Mouse (Mus musculus): ENCODE measurements at regions not wholly inside any gene's neighbourhood (a gene's known extent, or its start where the extent isn't known, plus 50 kb on each side); places are given as distances from the start of the nearest gene placed in this dataset.

DNA sequence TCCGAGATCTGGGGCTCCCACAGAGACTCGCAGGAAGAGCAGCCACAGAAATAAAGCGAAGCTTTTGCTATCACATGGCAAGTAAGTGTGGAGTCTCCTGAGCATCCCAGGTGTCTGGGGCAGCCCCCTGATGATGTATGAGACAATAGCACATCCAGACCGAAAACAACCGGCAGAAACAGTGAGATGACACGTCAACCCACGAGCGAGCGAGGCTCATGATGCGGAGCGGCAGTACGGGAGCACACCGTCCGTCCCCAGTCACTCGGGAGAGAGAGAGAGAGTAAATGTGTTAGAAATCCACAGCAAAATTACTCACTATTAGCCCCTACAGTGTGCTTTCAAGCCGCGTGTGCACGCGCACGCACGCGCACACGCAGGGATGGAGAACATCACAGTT is 276.2 kb downstream of the Barhl2 start:
- no peak for DNase-seq

- DNase-seq = no peak
Observed at GRCm38 (mm10) chr5:106172162-106172561, 285.8 kb downstream of the Barhl2 start.

DNA sequence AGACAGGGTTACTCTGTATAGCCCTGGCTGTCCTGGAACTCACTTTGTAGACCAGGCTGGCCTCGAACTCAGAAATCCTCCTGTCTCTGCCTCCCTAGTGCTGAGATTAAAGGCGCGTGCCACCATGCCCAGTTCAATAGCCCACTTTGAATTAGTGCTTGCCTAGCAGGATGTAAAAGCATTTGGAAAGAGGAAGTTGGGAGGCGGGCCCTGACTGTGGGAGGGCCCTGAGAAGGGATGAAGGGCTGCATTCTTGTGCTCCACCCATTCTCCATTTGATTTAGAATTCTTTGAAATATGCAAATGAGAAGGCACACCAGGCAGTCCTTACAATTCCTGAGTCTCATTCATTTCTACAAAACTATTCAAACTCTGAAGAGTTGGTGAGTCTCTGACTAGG is 287.6 kb downstream of the Barhl2 start:
- no peak for DNase-seq

DNA sequence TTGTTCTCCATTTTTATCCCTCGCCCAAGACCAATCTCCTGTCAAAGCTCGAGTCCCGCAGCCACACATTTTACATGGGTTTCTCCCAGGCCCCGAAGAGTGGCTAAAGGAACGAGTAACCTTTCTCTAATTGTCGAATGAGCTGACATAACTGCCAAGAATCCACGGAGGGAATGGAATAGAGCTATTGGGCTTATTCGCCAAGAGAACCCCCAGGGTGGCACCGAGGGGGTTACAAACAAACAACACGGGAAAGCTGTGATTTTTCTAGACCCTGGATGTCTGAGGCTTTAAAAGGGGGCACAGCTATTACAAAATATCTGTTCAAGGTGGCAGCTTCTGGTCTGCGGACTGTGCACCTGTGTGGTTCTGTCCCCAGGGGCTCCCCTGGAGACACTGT is 290.4 kb downstream of the Barhl2 start:
- DNase-seq = no peak

- DNase-seq = no peak
Observed at GRCm38 (mm10) chr5:106166266-106166665, 289.9 kb downstream of the Zfp326 start.

DNA sequence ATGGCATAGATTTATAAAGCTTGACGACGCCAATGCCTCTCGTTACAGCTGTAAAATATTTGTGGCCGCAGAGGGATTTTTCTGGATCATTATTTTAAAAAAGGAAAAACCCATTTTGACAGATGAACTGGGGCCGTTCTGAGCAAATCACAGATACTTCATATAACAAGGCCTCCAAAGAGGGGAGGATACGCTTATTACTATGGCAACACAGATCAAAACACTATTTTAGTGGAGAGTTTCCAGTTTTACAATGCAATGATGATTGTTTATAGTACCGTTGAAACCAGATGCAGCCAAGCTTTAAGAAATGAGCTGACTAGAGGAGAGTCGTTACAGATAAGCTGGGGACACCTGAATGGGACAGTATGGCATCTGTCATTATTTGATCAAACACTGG is 287.8 kb downstream of the Zfp326 start:
- no peak for DNase-seq

DNA sequence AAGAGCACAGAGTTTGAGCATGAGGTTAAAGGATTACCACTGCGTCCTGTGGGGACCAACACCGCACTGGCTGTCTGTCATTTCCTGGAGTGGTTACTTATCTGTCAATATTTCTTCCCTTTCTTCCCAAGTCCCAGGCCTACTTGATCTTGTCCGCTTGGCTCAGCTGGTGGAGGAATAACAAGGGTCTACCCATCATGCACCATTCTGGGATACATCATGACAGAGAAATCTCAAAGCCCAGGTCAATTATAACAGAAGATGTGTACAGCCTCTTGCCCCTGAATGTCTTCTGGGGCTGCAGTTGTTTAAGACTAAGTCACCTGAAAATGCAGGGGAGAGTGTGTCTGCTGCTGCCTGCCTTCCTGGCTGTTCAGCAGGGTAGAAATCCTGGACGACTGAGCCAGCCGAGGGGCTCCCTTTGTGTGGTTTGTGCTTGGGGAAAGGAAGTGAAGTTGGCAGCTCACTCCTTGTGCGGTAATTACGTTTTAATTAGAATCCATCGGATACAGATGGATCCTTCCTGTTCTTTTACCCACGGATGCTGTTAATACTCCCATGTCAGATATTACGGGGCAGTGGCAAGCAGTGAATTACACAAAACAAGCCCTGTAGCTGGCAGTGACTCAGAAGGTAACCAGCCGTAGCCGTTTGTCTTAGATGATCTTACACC is 286.8 kb downstream of the Zfp326 start:
- no peak for DNase-seq

DNA sequence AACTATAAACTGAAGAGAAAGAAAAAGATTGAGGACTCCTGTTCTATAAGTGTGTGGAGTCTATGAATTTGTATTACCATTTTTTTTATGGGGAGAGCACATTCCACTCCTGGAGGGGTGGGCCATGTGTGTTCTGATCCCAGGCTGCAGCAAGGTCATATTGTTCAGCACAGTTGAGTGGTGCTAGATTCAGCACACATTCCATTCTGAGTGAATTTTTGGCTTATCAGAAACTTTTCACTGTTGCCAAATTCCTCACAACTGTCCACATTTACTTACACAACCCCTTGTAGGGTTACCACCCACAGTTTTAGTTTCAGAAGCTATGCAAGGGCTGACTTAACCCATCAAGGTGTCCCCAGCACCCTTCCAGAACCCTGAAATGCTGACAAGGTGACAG is 262.7 kb downstream of the Zfp326 start:
- no peak for DNase-seq

DNA sequence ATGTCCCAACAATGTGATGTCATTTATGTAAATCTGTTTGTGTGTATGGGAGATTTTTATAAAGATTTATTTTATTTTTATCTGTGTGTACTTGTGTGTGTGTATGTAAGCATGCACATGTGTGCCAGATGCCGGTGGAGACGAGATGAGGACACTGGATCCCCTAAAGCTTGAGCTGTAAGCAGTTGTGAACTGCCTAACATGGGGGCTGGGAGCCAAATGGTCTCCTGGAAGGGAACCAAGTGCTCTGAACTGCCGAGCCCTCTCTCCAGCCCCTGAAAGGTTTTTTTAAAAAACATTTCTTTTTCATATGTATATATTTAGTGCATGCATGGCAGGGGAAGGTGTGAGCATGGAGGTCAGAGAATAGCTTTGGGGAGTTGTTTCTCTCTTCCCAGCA is 246.6 kb downstream of the Zfp326 start:
- no peak for DNase-seq

GRCm38 (mm10) chr5:106119584-106119983 is 243.2 kb downstream of the Zfp326 start:
- DNase-seq = no peak

- DNase-seq = no peak
Observed at GRCm38 (mm10) chr5:106113186-106113585, 236.8 kb downstream of the Zfp326 start.

- DNase-seq = no peak
Observed at GRCm38 (mm10) chr5:106108474-106108971, 232.2 kb downstream of the Zfp326 start.

DNA sequence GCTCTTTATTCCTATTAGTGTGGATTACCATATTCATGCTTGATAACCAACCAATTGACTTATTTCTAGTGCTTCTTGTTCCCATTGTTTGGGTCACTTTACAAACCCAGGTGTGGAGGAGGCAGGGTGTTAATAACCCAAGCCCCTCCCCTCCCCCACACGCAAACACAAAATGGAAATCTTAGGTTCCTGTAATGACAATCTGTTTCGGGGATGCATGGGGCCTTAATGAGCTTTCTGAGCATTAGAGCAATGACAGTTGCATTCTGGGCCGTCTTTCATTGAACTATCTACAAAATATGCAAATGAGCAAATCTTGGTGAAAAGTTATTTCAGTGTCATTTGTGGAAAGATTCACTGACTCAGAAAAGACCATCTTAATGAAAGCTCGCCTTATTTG is 225.9 kb downstream of the Zfp326 start:
- DNase-seq = no peak

GRCm38 (mm10) chr5:106098887-106099286 is 222.5 kb downstream of the Zfp326 start:
- DNase-seq = no peak

GRCm38 (mm10) chr5:106089332-106089731 is 213.0 kb downstream of the Zfp326 start:
- no peak for DNase-seq

DNA sequence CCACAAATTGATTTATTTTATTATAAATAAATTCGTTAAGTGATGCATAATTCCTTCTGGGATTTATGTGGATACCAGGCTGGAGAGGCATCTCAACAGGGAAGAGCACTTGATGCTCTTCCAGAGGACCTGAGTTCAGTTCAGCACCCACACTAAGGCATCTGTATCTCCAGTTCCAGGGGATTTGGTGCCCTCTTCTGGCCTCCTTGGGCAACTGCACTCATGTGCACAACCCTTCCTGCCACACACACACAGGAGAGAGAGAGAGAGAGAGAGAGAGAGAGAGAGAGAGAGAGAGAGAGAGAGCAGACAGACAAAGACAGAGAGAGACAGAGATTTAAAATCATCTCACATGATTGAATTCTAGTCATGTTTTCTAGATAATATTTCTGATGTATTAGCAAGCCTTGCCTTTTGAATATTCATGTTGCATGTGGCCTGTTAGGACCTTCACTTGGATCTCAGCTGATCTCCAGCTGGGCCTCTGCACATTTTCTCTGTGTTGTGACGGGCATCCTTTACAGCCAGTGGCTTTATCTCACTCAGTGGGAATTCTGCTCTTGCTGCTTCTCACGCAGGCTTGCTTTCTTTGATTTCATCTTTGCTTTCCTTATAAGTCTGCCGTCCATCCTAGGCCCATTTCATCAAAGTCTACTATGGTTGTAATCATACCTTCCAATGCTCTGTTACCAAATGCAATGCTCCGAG is 212.3 kb downstream of the Zfp326 start:
- DNase-seq = no peak

DNA sequence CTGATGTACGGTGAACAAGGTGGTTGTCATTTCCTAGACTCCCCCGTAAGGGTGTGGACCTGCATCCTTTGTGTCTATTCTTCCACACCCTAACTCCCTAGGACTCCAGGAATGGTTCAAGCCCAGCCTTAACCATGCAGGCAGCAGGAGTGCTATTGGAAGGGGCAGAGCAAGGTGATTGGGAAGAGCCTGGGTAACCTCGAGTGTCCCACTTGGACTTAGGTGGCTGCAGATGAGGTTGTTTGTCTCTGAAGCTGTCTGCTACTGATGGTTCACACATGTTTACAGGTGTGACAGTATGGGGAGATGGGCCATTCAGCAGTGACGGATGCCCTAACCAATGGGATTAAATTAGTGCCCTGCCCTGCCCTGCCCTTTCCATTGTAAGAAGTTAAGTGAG is 207.4 kb downstream of the Zfp326 start:
- DNase-seq = no peak

DNA sequence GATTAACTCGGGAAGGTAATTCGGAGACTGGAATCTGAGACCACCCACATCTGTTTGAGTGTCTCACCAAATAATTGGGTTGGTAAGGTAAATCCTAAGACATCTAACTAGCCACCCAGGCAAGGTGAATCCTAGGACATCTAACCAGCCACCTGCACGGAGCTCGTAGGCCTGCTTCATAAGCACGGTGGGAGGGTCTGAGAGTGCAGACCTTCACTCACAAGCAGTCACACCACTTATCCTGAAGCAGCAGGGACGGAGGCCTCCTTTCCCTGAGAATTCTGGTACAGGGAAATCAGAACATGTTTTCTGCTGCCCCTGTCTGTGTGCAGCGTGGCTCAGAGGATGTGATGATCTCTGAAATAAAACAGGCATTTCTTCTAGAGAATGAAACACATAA is 206.5 kb downstream of the Zfp326 start:
- no peak for DNase-seq

DNA sequence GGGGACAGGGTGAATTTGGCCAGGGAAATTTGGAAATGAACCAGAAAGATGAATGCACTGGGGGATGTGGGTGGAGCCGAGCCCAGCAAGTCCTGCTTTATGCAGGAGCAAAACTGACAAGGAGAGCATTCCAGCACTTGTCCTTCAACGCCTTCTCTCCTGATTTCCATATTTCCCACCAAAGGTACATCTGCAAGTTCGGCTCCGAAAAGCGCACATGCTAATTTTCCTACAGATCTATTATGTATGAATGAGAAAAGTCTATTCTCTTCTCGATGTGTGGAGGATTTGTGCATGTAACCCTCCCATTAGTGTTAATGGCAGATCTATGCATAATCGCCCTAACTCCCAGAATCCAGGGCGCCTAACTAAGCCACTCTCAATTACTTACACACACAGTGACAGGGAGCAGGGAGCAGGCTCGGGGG is 190.8 kb downstream of the Zfp326 start:
- no peak for DNase-seq

- DNase-seq = no peak
Observed at GRCm38 (mm10) chr5:106066706-106067105, 190.3 kb downstream of the Zfp326 start.

DNA sequence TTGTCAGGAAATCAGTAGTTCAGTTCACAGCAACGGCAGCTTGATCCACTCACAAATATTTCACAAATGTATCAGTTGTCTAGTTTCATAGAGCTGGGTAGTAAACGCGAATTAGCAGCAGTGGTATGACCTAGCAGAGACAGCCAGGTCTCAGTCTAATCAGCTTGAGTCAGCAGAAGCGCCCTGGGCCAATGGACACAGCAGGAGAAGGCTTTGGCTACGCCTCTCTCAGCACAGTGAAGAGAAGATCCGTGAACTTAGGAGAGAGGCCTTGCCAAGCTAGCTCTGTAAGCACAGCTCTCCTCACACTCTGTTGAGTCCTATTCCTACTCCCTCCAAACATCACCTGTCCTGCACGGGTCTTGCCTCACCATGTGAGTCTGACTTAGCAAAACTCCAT is 188.0 kb downstream of the Zfp326 start:
- DNase-seq = no peak

- no peak for DNase-seq
Observed at GRCm38 (mm10) chr5:106062926-106063325, 186.6 kb downstream of the Zfp326 start.

- no peak for DNase-seq
Observed at GRCm38 (mm10) chr5:106056631-106057030, 180.3 kb downstream of the Zfp326 start.

DNA sequence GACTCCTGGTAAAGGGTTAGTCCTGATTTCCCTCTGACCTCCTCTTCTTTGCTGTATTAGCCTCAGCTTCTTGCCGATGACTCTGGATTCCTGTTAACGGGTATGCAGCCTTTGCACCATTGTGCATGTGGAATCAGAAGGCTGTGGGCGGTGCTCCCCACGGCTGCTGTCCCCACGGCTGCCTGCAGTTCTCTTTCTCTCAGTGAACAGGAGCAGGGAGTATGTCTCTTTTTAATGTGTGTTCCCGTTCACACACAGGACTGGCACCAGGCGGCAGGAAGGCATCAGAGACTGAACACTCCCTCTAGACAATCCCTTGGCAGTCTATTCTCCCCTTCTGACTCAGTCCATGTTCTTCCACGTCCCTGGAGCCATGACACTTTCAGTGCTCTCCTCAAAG is 178.9 kb downstream of the Zfp326 start:
- no peak for DNase-seq

GRCm38 (mm10) chr5:106051026-106051425 is 174.7 kb downstream of the Zfp326 start:
- no peak for DNase-seq

Measured in kidney, adult 8-10 months (tissue).